Mouse (Mus musculus) liver, embryonic 14.5 days (tissue): ENCODE data around the gene Anks1. TPM values are rescaled to one million over a fixed set of nuclear protein-coding genes. Genes with fewer than 3 reads are reported as not detected.

ENCODE experiments used
- ATAC-seq: fragments of 200-750 bp; cut with Nextera tagmentation; 2 replicates; pipeline ENCODE4 v1.8.0; 2017; ENCODE audit warnings: moderate number of reproducible peaks, mild to moderate bottlenecking, moderate library complexity; ENCODE audit not compliant: insufficient read depth
- DNase-seq, 3 experiments: peaks; one replicate each; pipeline ENCODE4 v3.0.0-alpha.2; 2012 to 2013; ENCODE audit warnings: low read depth in 3 of 3, low spot score in 3 of 3
- H3K27ac ChIP-seq: fragments of 300-500 bp; sonication (generic); 2 replicates; pipeline ENCODE4 v1.5.1; 2014; ENCODE audit warnings: moderate library complexity, mild to moderate bottlenecking, control low read depth, inconsistent platforms
- H3K27me3 ChIP-seq: fragments of 300-500 bp; sonication (generic); 2 replicates; pipeline ENCODE4 v1.6.1; 2014; ENCODE audit warnings: mild to moderate bottlenecking, low read length, moderate library complexity; ENCODE audit not compliant: control insufficient read depth, insufficient read depth
- H3K36me3 ChIP-seq: fragments of 300-500 bp; sonication (generic); replicated peaks from 2 replicates; pipeline ENCODE4 v1.6.1; 2014; ENCODE audit warnings: low read depth; ENCODE audit not compliant: control insufficient read depth, insufficient read depth
- H3K4me1 ChIP-seq, 2 experiments: fragments of 200-500 bp in 1 of 2; fragments of 300-500 bp in 1 of 2; sonication (generic) in 1 of 2; replicated peaks; 2 replicates each; pipeline ENCODE4 v1.6.1; 2012 to 2014; ENCODE audit warnings: antibody characterized with exemption in 1 of 2, inconsistent platforms in 1 of 2, low read length in 1 of 2; ENCODE audit not compliant: control insufficient read depth in 2 of 2, insufficient read depth in 2 of 2
- H3K4me2 ChIP-seq: fragments of 300-500 bp; sonication (generic); 2 replicates; pipeline ENCODE4 v1.6.1; 2014; ENCODE audit warnings: low read depth, mild to moderate bottlenecking, control low read depth, moderate library complexity
- H3K4me3 ChIP-seq, 2 experiments: fragments of 200-500 bp in 1 of 2; fragments of 300-500 bp in 1 of 2; sonication (generic) in 1 of 2; 2 replicates each; pipeline ENCODE4 v1.5.1; 2012 to 2014; ENCODE audit warnings: low read depth in 2 of 2, low read length in 2 of 2, mild to moderate bottlenecking in 2 of 2, control low read depth in 1 of 2, inconsistent platforms in 1 of 2, moderate library complexity in 1 of 2; ENCODE audit not compliant: insufficient read depth in 1 of 2
- H3K9ac ChIP-seq: fragments of 300-500 bp; sonication (generic); replicated peaks from 2 replicates; pipeline ENCODE4 v1.6.1; 2014; ENCODE audit warnings: mild to moderate bottlenecking, control low read depth, moderate library complexity
- H3K9me3 ChIP-seq: fragments of 300-500 bp; sonication (generic); 2 replicates; pipeline ENCODE4 v1.6.1; 2016; ENCODE audit warnings: low read length, mixed read lengths; ENCODE audit not compliant: control insufficient read depth
- CTCF ChIP-seq: IDR thresholded peaks from 2 replicates; pipeline ENCODE4 v1.5.1; 2016; ENCODE audit warnings: antibody characterized with exemption, low read depth, control low read depth
- EP300 ChIP-seq: IDR thresholded peaks from 2 replicates; pipeline ENCODE4 v1.6.1; 2016; ENCODE audit warnings: antibody characterized with exemption, low read depth
- WGBS: fragments of 180-500 bp; shearing (Covaris S2); extraction: QIAGEN DNeasy Blood & Tissue Kit; methylation state at CpG from one replicate; pipeline ENCODE4 v1.1.7; 2014; ENCODE audit not compliant: insufficient replicate concordance; 5-methylcytosine and 5-hydroxymethylcytosine counted together
- polyA plus RNA-seq, 2 experiments: library from polyadenylated mRNA; depleted of rRNA in 1 of 2; stranded (reverse) in 1 of 2; unstranded in 1 of 2; fragments of >200 nt; fragmentation: Nextera tagmentation in 1 of 2; extraction: Ambion mirVana in 1 of 2; gene quantifications; 2 replicates each; pipeline versions ENCODE4 v1.2.1 to v1.2.3; 2012 to 2014

The Anks1 gene
- polyA plus RNA-seq, 2 experiments, result 2.4 to 5.3 TPM

- Histone ChIP-seq H3K27me3 (no peaks in the 10 kb centered on the region), H3K9ac (no peak overlapping the region), H3K4me1 (peaks cover 0 to 2% of the 10 kb centered on the region in 2 experiments; a peak in 1 of 4 replicates), H3K9me3 (no peaks in the 10 kb centered on the region), H3K27ac (no peak overlapping the region), H3K4me2 (no peak overlapping the region), H3K36me3 (no peaks in the 10 kb centered on the region), H3K4me3 (no peak overlapping the region)
- no peak for TF ChIP-seq CTCF
- TF ChIP-seq EP300, result no peak
- DNase-seq (no peak), ATAC-seq (no peak)
- WGBS, result 52% methylated on average over 2 of the region's 2 CpGs
Measured at GRCm38 (mm10) chr17:27941698-27942097, 32.6 kb downstream of the Anks1 start.

- TF ChIP-seq CTCF (no peak), EP300 (no peak)
- Histone ChIP-seq H3K4me2 (no peak overlapping the region), H3K4me1 (peaks cover 0 to 2% of the 10 kb centered on the region in 2 experiments; a peak in 1 of 4 replicates), H3K9me3 (no peaks in the 10 kb centered on the region), H3K9ac (no peak overlapping the region), H3K36me3 (no peaks in the 10 kb centered on the region), H3K27ac (no peak overlapping the region), H3K4me3 (no peak overlapping the region), H3K27me3 (no peaks in the 10 kb centered on the region)
- ATAC-seq (no peak), DNase-seq (no peak)
- 66% methylated on average over 4 of the region's 4 CpGs for WGBS
Measured at GRCm38 (mm10) chr17:27942131-27942530, 33.0 kb downstream of the Anks1 start.

- ATAC-seq (no peak), DNase-seq (no peak)
- H3K4me2 ChIP-seq, result no peak overlapping the region
- no peak overlapping the region for H3K4me3 ChIP-seq
- TF ChIP-seq EP300 (no peak), CTCF (no peak)
- no peaks in the 10 kb centered on the region for H3K9me3 ChIP-seq
- H3K4me1 ChIP-seq, result no peaks in the 10 kb centered on the region
- no peaks in the 10 kb centered on the region for H3K36me3 ChIP-seq
- H3K9ac ChIP-seq, result no peak overlapping the region
- H3K27ac ChIP-seq, result no peak overlapping the region
- WGBS, result 73% methylated on average over 6 of the region's 6 CpGs
- no peaks in the 10 kb centered on the region for H3K27me3 ChIP-seq
Measured at GRCm38 (mm10) chr17:27945546-27946216, 36.6 kb downstream of the Anks1 start.

GRCm38 (mm10) chr17:27946371-27946770 lies 37.3 kb downstream of the Anks1 start:
- Histone ChIP-seq H3K36me3 (no peaks in the 10 kb centered on the region), H3K27me3 (no peaks in the 10 kb centered on the region), H3K4me1 (no peaks in the 10 kb centered on the region), H3K4me3 (no peak overlapping the region), H3K27ac (no peak overlapping the region), H3K9ac (no peak overlapping the region), H3K9me3 (no peaks in the 10 kb centered on the region), H3K4me2 (no peak overlapping the region)
- WGBS, result 85% methylated on average over 8 of the region's 8 CpGs
- no peak for TF ChIP-seq EP300
- TF ChIP-seq CTCF, result no peak
- no peak for ATAC-seq
- no peak for DNase-seq

GRCm38 (mm10) chr17:27947155-27947554 lies 38.0 kb downstream of the Anks1 start:
- DNase-seq, result no peak
- no peak overlapping the region for H3K27ac ChIP-seq
- no peaks in the 10 kb centered on the region for H3K4me1 ChIP-seq

More at GRCm38 (mm10) chr17:27947155-27947554, 38.0 kb downstream of the Anks1 start:
- no peaks in the 10 kb centered on the region for H3K36me3 ChIP-seq
- H3K4me3 ChIP-seq, result no peak overlapping the region
- no peak overlapping the region for H3K4me2 ChIP-seq
- H3K9ac ChIP-seq, result no peak overlapping the region
- 67% methylated on average over 2 of the region's 2 CpGs for WGBS
- TF ChIP-seq EP300 (no peak), CTCF (no peak)
- H3K9me3 ChIP-seq, result no peaks in the 10 kb centered on the region
- no peaks in the 10 kb centered on the region for H3K27me3 ChIP-seq
- no peak for ATAC-seq
